Mouse (Mus musculus): ENCODE measurements around the gene Gdf1. TPM values are rescaled to one million over a fixed set of nuclear protein-coding genes. Genes with fewer than 3 reads are reported as not detected.

The Gdf1 gene
- total RNA-seq, 2 experiments from 2014 or later, result 0.52 to 3.9 TPM

- DNase-seq, result peak in 1 of 2 experiments; percentile 58
- intact Hi-C loops (cut with DNase I), result no loop called here
Observed at GRCm38 (mm10) chr8:70359411-70359810, 29.8 kb downstream of the Gdf1 start.

DNA sequence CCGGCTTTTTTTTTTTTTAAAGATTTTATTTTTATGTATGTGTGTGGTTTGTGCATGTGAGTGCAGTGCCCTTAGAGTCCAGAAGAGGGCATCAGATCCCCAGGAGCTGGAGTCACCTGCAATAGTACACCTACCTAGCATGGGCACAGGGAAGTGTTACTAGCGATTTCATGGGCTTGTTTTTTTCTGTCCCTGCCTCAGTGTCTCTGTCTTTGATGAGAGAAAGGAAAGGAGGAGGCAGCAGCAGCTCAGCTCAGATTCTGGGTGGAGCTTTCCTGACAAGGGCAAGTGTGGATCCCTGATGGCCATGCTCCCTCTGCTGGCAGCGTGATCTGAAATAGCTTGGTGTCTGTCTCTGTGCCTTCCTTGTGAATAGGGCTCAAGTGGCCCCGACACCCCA lies 31.2 kb downstream of the Gdf1 start:
- intact Hi-C loops (cut with DNase I), result no loop called here
- DNase-seq, result no peak

GRCm38 (mm10) chr8:70361484-70362032 lies 31.9 kb downstream of the Gdf1 start:
- DNase-seq, result peak in 1 of 2 experiments; percentile 41
- intact Hi-C loops (cut with DNase I), result no loop called here

GRCm38 (mm10) chr8:70364066-70364465 lies 34.4 kb downstream of the Gdf1 start:
- intact Hi-C loops (cut with DNase I), result no loop called here
- DNase-seq, result peak; percentile 46 to 49

GRCm38 (mm10) chr8:70366588-70366987 lies 37.0 kb downstream of the Gdf1 start:
- no peak for DNase-seq
- intact Hi-C loops (cut with DNase I), result no loop called here

GRCm38 (mm10) chr8:70370476-70370875 lies 40.9 kb downstream of the Gdf1 start:
- no peak for DNase-seq
- intact Hi-C loops (cut with DNase I), result no loop called here

- no peak for DNase-seq
Observed at GRCm38 (mm10) chr8:70371951-70372350, 42.3 kb downstream of the Gdf1 start.

GRCm38 (mm10) chr8:70373397-70374317 lies 44.0 kb downstream of the Gdf1 start, which contains the start of gene Comp:
Comp (plus strand) TSS chr8:70373558.
- intact Hi-C loops (cut with DNase I), result no loop called here
- DNase-seq, result no peak

More at GRCm38 (mm10) chr8:70371951-70372350, 42.3 kb downstream of the Gdf1 start:
- intact Hi-C loops (cut with DNase I), result no loop called here

DNA sequence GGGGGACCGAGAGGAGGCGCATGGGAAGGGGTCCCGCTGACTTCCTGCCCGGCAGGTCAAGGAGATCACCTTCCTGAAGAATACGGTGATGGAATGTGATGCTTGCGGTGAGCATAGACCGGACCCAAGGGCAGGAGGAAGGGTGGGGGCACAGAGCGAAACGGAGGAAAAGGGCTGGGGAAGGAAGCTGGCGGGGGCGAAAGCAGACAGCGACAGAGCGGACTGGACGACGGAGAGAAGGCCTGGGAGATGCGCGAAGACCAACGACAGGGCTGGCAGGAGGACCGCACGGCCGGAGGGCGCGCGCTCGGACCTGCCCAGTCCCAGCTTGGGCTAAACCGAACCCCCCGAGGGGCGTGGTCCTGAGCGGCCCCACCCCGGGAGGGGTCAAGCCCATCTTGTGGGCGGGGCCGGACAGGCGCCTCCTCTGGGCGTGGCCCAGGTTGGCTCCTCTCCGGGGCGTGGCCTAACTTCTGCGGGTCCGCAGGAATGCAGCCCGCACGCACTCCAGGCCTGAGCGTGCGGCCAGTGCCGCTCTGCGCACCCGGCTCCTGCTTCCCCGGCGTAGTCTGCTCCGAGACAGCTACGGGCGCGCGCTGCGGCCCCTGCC lies 44.8 kb downstream of the Gdf1 start:
- DNase-seq, result peak; percentile 70 to 77
- intact Hi-C loops (cut with DNase I), result no loop called here

GRCm38 (mm10) chr8:70375212-70375859 lies 45.7 kb downstream of the Gdf1 start:
- intact Hi-C loops (cut with DNase I), result no loop called here
- DNase-seq, result no peak

DNA sequence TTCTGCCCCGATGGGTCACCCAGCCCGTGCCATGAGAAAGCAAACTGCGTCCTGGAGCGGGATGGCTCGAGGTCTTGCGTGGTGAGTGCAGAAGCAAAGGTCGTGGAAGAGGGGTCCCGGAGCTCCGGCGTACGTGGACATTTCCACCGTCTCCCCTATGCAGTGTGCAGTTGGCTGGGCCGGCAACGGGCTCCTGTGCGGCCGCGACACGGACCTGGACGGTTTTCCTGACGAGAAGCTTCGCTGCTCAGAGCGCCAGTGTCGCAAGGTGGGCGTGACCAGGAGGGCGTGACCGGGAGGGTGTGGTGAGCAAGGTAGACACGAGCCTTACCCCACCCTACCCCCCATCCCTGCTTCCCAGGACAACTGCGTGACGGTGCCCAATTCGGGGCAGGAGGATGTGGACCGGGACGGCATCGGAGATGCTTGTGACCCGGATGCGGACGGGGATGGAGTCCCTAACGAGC lies 46.7 kb downstream of the Gdf1 start:
- DNase-seq, result no peak
- intact Hi-C loops (cut with DNase I), result no loop called here

DNA sequence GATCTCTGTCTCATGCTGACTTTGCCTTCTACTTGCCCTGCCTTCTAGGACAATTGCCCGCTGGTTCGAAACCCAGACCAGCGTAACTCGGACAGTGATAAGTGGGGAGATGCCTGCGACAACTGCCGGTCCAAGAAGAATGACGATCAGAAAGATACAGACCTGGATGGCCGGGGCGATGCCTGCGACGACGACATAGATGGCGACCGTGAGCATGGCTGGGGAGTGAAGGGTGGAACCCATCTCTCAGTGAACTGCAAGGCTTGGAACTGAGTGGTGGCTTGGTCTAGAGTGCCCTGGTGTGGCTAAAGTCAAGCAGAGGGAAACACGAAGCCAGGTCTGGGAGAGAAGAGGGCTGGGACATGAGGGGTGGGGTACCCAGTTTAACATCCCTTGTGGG lies 47.4 kb downstream of the Gdf1 start:
- intact Hi-C loops (cut with DNase I), result no loop called here

GRCm38 (mm10) chr8:70380069-70380468 lies 50.5 kb downstream of the Gdf1 start:
- no peak for DNase-seq
- intact Hi-C loops (cut with DNase I), result no loop called here

More for the DNA sequence above, 47.4 kb downstream of the Gdf1 start:
- DNase-seq, result no peak

Other genes starting within 250 kb of the Gdf1 start
- under 1 TPM in 1 of 2 experiments, not detected in 1; 0.15 TPM for gene Hapln4, start 246.4 kb upstream of the Gdf1 start, total RNA-seq (2021)
- not detected for gene Ncan, start 208.9 kb upstream of the Gdf1 start, total RNA-seq (2021)
- 1 to 10 TPM; 4.3 to 4.6 TPM for gene Nr2c2ap, start 198.5 kb upstream of the Gdf1 start, total RNA-seq (2021)
- 1 to 10 TPM; 6.2 to 9.3 TPM for gene Rfxank, start 190.7 kb upstream of the Gdf1 start, total RNA-seq (2021)
- gene Borcs8, start 190.3 kb upstream of the Gdf1 start, total RNA-seq (2021), result 10 to 100 TPM; 14.2 to 16.3 TPM
- under 1 TPM; 0.28 to 0.32 TPM for gene Mef2b, start 190.1 kb upstream of the Gdf1 start, total RNA-seq (2021)
- 10 to 100 TPM; 75.3 to 75.9 TPM for gene Tmem161a, start 157.5 kb upstream of the Gdf1 start, total RNA-seq (2021)
- gene Slc25a42, start 117.5 kb upstream of the Gdf1 start, total RNA-seq (2021), result 10 to 100 TPM; 28.0 to 40.6 TPM
- 10 to 100 TPM; 34.8 to 46.2 TPM for gene Sugp2, start 95.6 kb upstream of the Gdf1 start, total RNA-seq (2021)
- gene Armc6, start 95.4 kb upstream of the Gdf1 start, total RNA-seq (2021), result 1 to 10 TPM; 6.8 to 7.3 TPM
- gene Homer3, start 47.0 kb upstream of the Gdf1 start, total RNA-seq (2021), result 1 to 10 TPM; 3.0 to 4.7 TPM
- gene Ddx49, start 27.3 kb upstream of the Gdf1 start, total RNA-seq (2021), result 10 to 100 TPM; 28.8 to 33.0 TPM
- 100 to 1,000 TPM; 115 TPM for gene Cope, start 27.3 kb upstream of the Gdf1 start, total RNA-seq (2021)
- 10 to 100 TPM; 14.1 to 19.1 TPM for gene Cers1, start 14.0 kb upstream of the Gdf1 start, total RNA-seq (2021)
- 10 to 100 TPM; 27.0 to 27.6 TPM for gene Upf1, start 23.5 kb downstream of the Gdf1 start, total RNA-seq (2021)
- gene Comp, start 43.7 kb downstream of the Gdf1 start, total RNA-seq (2021), result 1 to 10 TPM; 8.9 to 9.9 TPM
- 1 to 10 TPM; 5.3 to 7.5 TPM for gene Crtc1, start 109.8 kb downstream of the Gdf1 start, total RNA-seq (2021)
- 1 to 10 TPM; 6.8 to 7.5 TPM for gene Klhl26, start 147.2 kb downstream of the Gdf1 start, total RNA-seq (2021)
- gene Tmem59l, start 157.5 kb downstream of the Gdf1 start, total RNA-seq (2021), result not detected
- 1 to 10 TPM; 3.4 to 3.8 TPM for gene Crlf1, start 163.3 kb downstream of the Gdf1 start, total RNA-seq (2021)
- gene Rex1bd, start 176.9 kb downstream of the Gdf1 start, total RNA-seq (2021), result 100 to 1,000 TPM; 126 to 128 TPM
- gene Uba52, start 181.0 kb downstream of the Gdf1 start, total RNA-seq (2021), result 100 to 1,000 TPM; 787 to 802 TPM
- 100 to 1,000 TPM in 1 of 2 experiments, 10 to 100 TPM in 1; 99.3 to 107 TPM for gene Fkbp8, start 197.9 kb downstream of the Gdf1 start, total RNA-seq (2021)
- 10 to 100 TPM; 67.7 to 74.7 TPM for gene Kxd1, start 198.1 kb downstream of the Gdf1 start, total RNA-seq (2021)
- gene Ell, start 209.6 kb downstream of the Gdf1 start, total RNA-seq (2021), result 10 to 100 TPM in 1 of 2 experiments, 1 to 10 TPM in 1; 9.6 to 10.5 TPM

Data from gastrocnemius, postnatal 36 days (tissue).